Mouse (Mus musculus): ENCODE measurements around the gene Fbln5. TPM values are rescaled to one million over a fixed set of nuclear protein-coding genes. Genes with fewer than 3 reads are reported as not detected.

Fbln5 gene
- polyA plus RNA-seq (2014; fragmentation: Illumina TruSeq; extraction: RNeasy Lipid Tissue Mini Kit (QIAGEN cat#74804); ENCODE audit: low read depth, low replicate concordance), result 116 TPM

DNA sequence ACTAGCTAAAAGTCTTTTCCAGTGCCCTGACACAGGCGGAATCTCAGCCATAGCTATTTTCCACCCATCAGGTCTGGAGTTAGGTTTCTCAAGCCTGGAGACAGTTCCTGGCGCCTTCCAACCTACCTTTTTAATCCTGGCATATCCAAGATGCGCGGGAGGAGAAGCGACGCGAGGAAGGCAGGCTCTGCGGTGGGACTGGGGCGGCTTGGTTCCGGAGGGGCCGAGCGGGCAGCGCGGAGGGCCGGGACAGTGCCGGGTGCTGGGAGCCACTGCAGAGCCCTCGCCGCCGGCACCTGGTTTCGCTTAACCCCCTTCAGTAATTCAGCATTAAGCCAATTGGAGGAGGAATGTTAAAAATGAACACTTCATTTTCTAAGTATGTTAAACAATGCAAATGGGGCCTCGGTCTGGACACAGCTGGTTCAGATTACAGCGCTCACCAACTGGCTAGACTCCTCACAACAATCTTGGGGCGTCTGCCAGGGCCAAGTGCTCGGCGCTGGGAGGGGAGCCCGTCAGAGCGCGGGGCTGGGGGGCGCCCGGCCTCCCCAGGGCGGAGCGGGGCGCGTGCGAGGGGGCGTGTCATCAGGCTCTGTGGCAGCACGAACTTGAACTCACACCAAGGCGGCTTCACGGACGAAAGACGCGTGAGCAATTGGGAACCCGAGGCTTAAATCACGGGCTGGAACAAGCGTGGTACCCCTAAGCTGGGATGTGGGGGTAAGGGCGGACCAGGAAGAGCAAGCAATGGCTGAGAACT lies at the start of gene Fbln5:
Gene Fbln5, minus strand, starts transcription at position 448 of the 763 bp plus-strand sequence.

GRCm38 (mm10) chr12:101718054-101718754 lies 100.7 kb downstream of the Fbln5 start, which contains the start of gene Tc2n:
Gene Tc2n, minus strand, starts transcription at chr12:101718523.

Other genes with a start within 250 kb of the Fbln5 start
- 5.8 TPM for gene Tc2n, start 100.5 kb downstream of the Fbln5 start, polyA plus RNA-seq (2014; fragmentation: Illumina TruSeq; extraction: RNeasy Lipid Tissue Mini Kit (QIAGEN cat#74804); ENCODE audit: low read depth, low replicate concordance)
- 39.5 TPM for gene Trip11, start 94.2 kb upstream of the Fbln5 start, polyA plus RNA-seq (2014; fragmentation: Illumina TruSeq; extraction: RNeasy Lipid Tissue Mini Kit (QIAGEN cat#74804); ENCODE audit: low read depth, low replicate concordance)
- 31.5 TPM for gene Atxn3, start 139.2 kb upstream of the Fbln5 start, polyA plus RNA-seq (2014; fragmentation: Illumina TruSeq; extraction: RNeasy Lipid Tissue Mini Kit (QIAGEN cat#74804); ENCODE audit: low read depth, low replicate concordance)
- gene Cpsf2, start 156.9 kb upstream of the Fbln5 start, polyA plus RNA-seq (2014; fragmentation: Illumina TruSeq; extraction: RNeasy Lipid Tissue Mini Kit (QIAGEN cat#74804); ENCODE audit: low read depth, low replicate concordance), result 26.8 TPM

Measured in kidney, adult 10 weeks (tissue).